Mouse (Mus musculus) intestine, embryonic 15.5 days (tissue): ENCODE data around the gene Ctla2a. TPM values are rescaled to one million over a fixed set of nuclear protein-coding genes. Genes with fewer than 3 reads are reported as not detected.

ENCODE experiments used
- polyA plus RNA-seq: library from polyadenylated mRNA; unstranded; fragments of >200 nt; fragmentation: Nextera tagmentation; extraction: Ambion mirVana; gene quantifications from 2 replicates; pipeline ENCODE4 v1.2.1, GENCODE M21; 2015

Gene Ctla2a
- polyA plus RNA-seq, 1 experiment from 2014 or later: 28.6 TPM

Other genes starting within 250 kb of the Ctla2a start
- not detected in 2 replicates for gene BC051665, start 150.3 kb downstream of the Ctla2a start, polyA plus RNA-seq
- gene Ctsll3, start 133.8 kb downstream of the Ctla2a start, polyA plus RNA-seq: not detected in 2 replicates
- gene 4930486L24Rik, start 72.2 kb downstream of the Ctla2a start, polyA plus RNA-seq: not detected in 2 replicates
- 0.11 TPM in 1 of 2 replicates, not detected in the other for gene Gm49392, start 39.7 kb downstream of the Ctla2a start, polyA plus RNA-seq
- 2.2 and 3.7 TPM in 2 replicates for gene Ctla2b, start 39.2 kb downstream of the Ctla2a start, polyA plus RNA-seq
- not detected in 2 replicates for gene Tpbpb, start 31.7 kb downstream of the Ctla2a start, polyA plus RNA-seq
- gene Gm49393, start 1.0 kb downstream of the Ctla2a start, polyA plus RNA-seq: not detected in 2 replicates
- gene Gm49391, start 54 bp downstream of the Ctla2a start, polyA plus RNA-seq: 1.0 and 1.8 TPM in 2 replicates
- not detected in 2 replicates for gene Tpbpa, start 5.4 kb upstream of the Ctla2a start, polyA plus RNA-seq
- not detected in 2 replicates for gene Ctsj, start 69.3 kb upstream of the Ctla2a start, polyA plus RNA-seq
- gene Ctsq, start 104.0 kb upstream of the Ctla2a start, polyA plus RNA-seq: not detected in 2 replicates
- gene Ctsr, start 227.6 kb upstream of the Ctla2a start, polyA plus RNA-seq: not detected in 2 replicates